8 mouse cellular contexts compared by ENCODE assay signal in the genomic region with DNA sequence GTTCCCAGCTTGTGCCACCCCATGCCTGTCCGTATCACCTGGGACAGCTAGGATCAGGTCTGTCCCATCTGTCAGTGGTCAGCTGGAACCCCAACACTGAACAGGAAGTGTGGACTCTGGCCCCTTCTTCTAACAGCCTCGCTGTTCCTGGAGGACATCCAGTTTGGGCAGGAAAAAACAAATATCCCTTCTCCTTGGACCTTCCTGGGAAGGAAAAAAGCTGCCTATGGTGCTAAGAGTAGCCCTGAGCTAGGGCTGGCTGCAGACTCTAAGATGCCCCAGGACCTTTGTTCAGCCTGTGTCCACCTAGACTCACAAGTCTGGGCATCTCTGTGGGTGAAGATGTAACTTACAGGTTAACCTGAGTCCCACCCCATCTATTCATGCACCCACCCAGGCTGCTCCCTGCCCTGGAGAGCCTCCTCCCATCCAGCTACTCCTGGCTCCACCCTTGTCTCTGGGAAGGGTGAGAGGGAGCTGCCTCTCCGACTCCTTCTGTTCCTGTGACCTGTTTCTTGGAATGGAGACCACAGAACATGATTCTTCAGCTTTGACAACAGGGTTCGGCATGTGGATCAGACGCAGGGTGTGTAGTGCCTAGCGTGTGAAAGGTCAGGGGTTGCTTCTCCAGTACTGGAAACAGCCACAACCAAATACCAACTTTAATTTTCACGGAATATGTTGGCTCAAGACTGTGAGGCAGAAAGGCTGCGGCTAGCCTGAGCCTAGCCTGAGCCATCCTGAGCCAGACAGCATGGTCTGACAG. TPM values are rescaled to one million over a fixed set of nuclear protein-coding genes. Genes with fewer than 3 reads are reported as not detected.
DNase-seq lines count a peak whose midpoint lies in the region; ATAC-seq and TF ChIP-seq lines count a peak whose summit lies in the region.

No protein-coding gene starts in this region.

- intact Hi-C loops in gastrocnemius, adult 2 months (cut with DNase I): no loop called here
- intact Hi-C loops in left cerebral cortex, postnatal 25 days (cut with DNase I): loop anchor here (10.0 kb wide), 1 partner anchor 546 kb away; no protein-coding TSS in a partner anchor

- no peak for TF ChIP-seq CTCF in gastrocnemius, adult 2 months (IDR thresholded peaks at IDR 0.05)
- no peak for TF ChIP-seq CTCF in embryonic fibroblast, embryonic 13.5 days (IDR thresholded peaks at IDR 0.05; ENCODE audit: borderline replicate concordance, insufficient read depth, low read length)

- no peak for TF ChIP-seq POLR2A in embryonic fibroblast, embryonic 13.5 days (IDR thresholded peaks at IDR 0.05; ENCODE audit: low read depth, low read length)

- peak overlapping the region; percentile 62 for H3K4me2 ChIP-seq in intestine, embryonic 14.5 days (ENCODE audit: low read length)
- H3K4me2 ChIP-seq in midbrain, embryonic 13.5 days (replicated peaks): peak overlapping the region; percentile 30

- peak overlapping the region; percentile 88 for H3K27ac ChIP-seq in gastrocnemius, adult 2 months
- peak overlapping the region; percentile 47 for H3K27ac ChIP-seq in embryonic fibroblast, embryonic 13.5 days (ENCODE audit: insufficient read depth, low read length)
- H3K27ac ChIP-seq in intestine, embryonic 14.5 days (ENCODE audit: low read depth): peak overlapping the region; percentile 9
- no peak overlapping the region for H3K27ac ChIP-seq in midbrain, embryonic 13.5 days

- H3K4me3 ChIP-seq in gastrocnemius, adult 2 months: peak overlapping the region; percentile 68
- no peak overlapping the region for H3K4me3 ChIP-seq in embryonic fibroblast, embryonic 13.5 days (ENCODE audit: insufficient read depth, low read length)
- peak overlapping the region; percentile 40 for H3K4me3 ChIP-seq in intestine, embryonic 14.5 days (ENCODE audit: low read depth, low read length)
- H3K4me3 ChIP-seq in midbrain, embryonic 13.5 days (replicated peaks): peak overlapping the region; percentile 20

- no peak overlapping the region for H3K9ac ChIP-seq in intestine, embryonic 14.5 days (ENCODE audit: low read length)
- peak overlapping the region; percentile 39; the same call in 1 of the 2 replicates for H3K9ac ChIP-seq in midbrain, embryonic 13.5 days (replicated peaks)

- no peaks in the 10 kb centered on the region for H3K9me3 ChIP-seq in intestine, embryonic 14.5 days (ENCODE audit: control insufficient read depth, low read length)
- H3K9me3 ChIP-seq in midbrain, embryonic 13.5 days: no peaks in the 10 kb centered on the region

- WGBS in intestine, embryonic 14.5 days: 35% methylated on average over 8 of the region's 8 CpGs
- WGBS in midbrain, embryonic 13.5 days: 60% methylated on average over 8 of the region's 8 CpGs

- no peak for ATAC-seq in intestine, embryonic 14.5 days (replicated peaks; ENCODE audit: low FRiP score, low TSS enrichment, low read depth)
- no peak for ATAC-seq in midbrain, embryonic 13.5 days

- peaks cover 28% of the 10 kb centered on the region for H3K4me1 ChIP-seq in embryonic fibroblast, embryonic 13.5 days (ENCODE audit: control insufficient read depth, insufficient read depth, low read length)
- peaks cover 52% of the 10 kb centered on the region for H3K4me1 ChIP-seq in intestine, embryonic 14.5 days (replicated peaks; ENCODE audit: control insufficient read depth, insufficient read depth, low read length)
- H3K4me1 ChIP-seq in midbrain, embryonic 13.5 days (replicated peaks): peaks cover 29% of the 10 kb centered on the region

- H3K36me3 ChIP-seq in intestine, embryonic 14.5 days (ENCODE audit: control insufficient read depth, insufficient read depth, low read length): no peaks in the 10 kb centered on the region
- H3K36me3 ChIP-seq in midbrain, embryonic 13.5 days: no peaks in the 10 kb centered on the region

- no peaks in the 10 kb centered on the region for H3K27me3 ChIP-seq in intestine, embryonic 14.5 days (replicated peaks; ENCODE audit: control insufficient read depth, insufficient read depth, low read length)
- peaks cover 19% of the 10 kb centered on the region for H3K27me3 ChIP-seq in midbrain, embryonic 13.5 days

- peak; percentile 48 for DNase-seq in gastrocnemius, adult 2 months
- DNase-seq in gastrocnemius, postnatal 4 days (ENCODE audit: low spot score in 2 of 2): no peak
- no peak for DNase-seq in intestine, embryonic 14.5 days (ENCODE audit: low spot score)
- no peak for DNase-seq in left cerebral cortex, adult 18-20 months (ENCODE audit: low spot score in 2 of 2)
- no peak for DNase-seq in gastrocnemius, postnatal 25 days
- no peak for DNase-seq in left cerebral cortex, postnatal 25 days (ENCODE audit: low spot score in 2 of 2)

RNA-seq across cellular contexts. Expression of gene C1qtnf1, which starts 1.1 kb away (rescaled TPM):
- total RNA-seq in gastrocnemius, adult 2 months (2021): 10 to 100 TPM in 1 of 2 experiments, 1 to 10 TPM in 1; 7.9 to 12.6 TPM
- 10 to 100 TPM; 33.2 to 37.6 TPM for total RNA-seq in gastrocnemius, postnatal 4 days (2021)
- 20.1 and 23.0 TPM in 2 replicates for polyA plus RNA-seq in embryonic fibroblast, embryonic 13.5 days (2011; ENCODE audit: insufficient read length, low read depth, missing spikeins)
- 7.1 and 7.2 TPM in 2 replicates for polyA plus RNA-seq in intestine, embryonic 14.5 days (2014; fragmentation: Nextera tagmentation; extraction: Ambion mirVana)
- 2.5 and 2.8 TPM in 2 replicates for polyA plus RNA-seq in midbrain, embryonic 13.5 days (2015; fragmentation: Nextera tagmentation; extraction: Ambion mirVana)
- total RNA-seq in left cerebral cortex, adult 18-20 months (2021): 1 to 10 TPM; 4.3 to 4.6 TPM
- 10 to 100 TPM in 1 of 2 experiments, 1 to 10 TPM in 1; 9.2 to 13.4 TPM for total RNA-seq in gastrocnemius, postnatal 25 days (2021)
- total RNA-seq in left cerebral cortex, postnatal 25 days (2021): 1 to 10 TPM; 3.6 to 4.2 TPM

RNA-seq across cellular contexts. Expression of gene Cant1, which starts 10.2 kb away (rescaled TPM):
- 10 to 100 TPM; 10.7 to 11.6 TPM for total RNA-seq in gastrocnemius, adult 2 months (2021)
- total RNA-seq in gastrocnemius, postnatal 4 days (2021): 10 to 100 TPM; 20.1 to 20.7 TPM
- polyA plus RNA-seq in embryonic fibroblast, embryonic 13.5 days (2011; ENCODE audit: insufficient read length, low read depth, missing spikeins): 28.2 and 29.9 TPM in 2 replicates
- 30.1 and 32.9 TPM in 2 replicates for polyA plus RNA-seq in intestine, embryonic 14.5 days (2014; fragmentation: Nextera tagmentation; extraction: Ambion mirVana)
- polyA plus RNA-seq in midbrain, embryonic 13.5 days (2015; fragmentation: Nextera tagmentation; extraction: Ambion mirVana): 23.5 and 26.0 TPM in 2 replicates
- total RNA-seq in left cerebral cortex, adult 18-20 months (2021): 10 to 100 TPM; 38.7 to 40.4 TPM
- total RNA-seq in gastrocnemius, postnatal 25 days (2021): 1 to 10 TPM; 9.3 to 9.9 TPM
- total RNA-seq in left cerebral cortex, postnatal 25 days (2021): 10 to 100 TPM; 37.4 to 40.7 TPM

RNA-seq across cellular contexts. Expression of gene Lgals3bp, which starts 27.2 kb away (rescaled TPM):
- 10 to 100 TPM; 12.0 to 17.0 TPM for total RNA-seq in gastrocnemius, adult 2 months (2021)
- 10 to 100 TPM; 16.3 to 19.6 TPM for total RNA-seq in gastrocnemius, postnatal 4 days (2021)
- 116 and 144 TPM in 2 replicates for polyA plus RNA-seq in embryonic fibroblast, embryonic 13.5 days (2011; ENCODE audit: insufficient read length, low read depth, missing spikeins)
- 108 and 120 TPM in 2 replicates for polyA plus RNA-seq in intestine, embryonic 14.5 days (2014; fragmentation: Nextera tagmentation; extraction: Ambion mirVana)
- 1.7 and 2.3 TPM in 2 replicates for polyA plus RNA-seq in midbrain, embryonic 13.5 days (2015; fragmentation: Nextera tagmentation; extraction: Ambion mirVana)
- 10 to 100 TPM; 21.7 to 21.9 TPM for total RNA-seq in left cerebral cortex, adult 18-20 months (2021)
- 10 to 100 TPM; 11.0 to 14.7 TPM for total RNA-seq in gastrocnemius, postnatal 25 days (2021)
- 10 to 100 TPM; 14.2 to 15.2 TPM for total RNA-seq in left cerebral cortex, postnatal 25 days (2021)

RNA-seq across cellular contexts. Expression of gene Engase, which starts 47.5 kb away (rescaled TPM):
- 1 to 10 TPM; 4.3 to 6.2 TPM for total RNA-seq in gastrocnemius, adult 2 months (2021)
- 10 to 100 TPM; 16.0 to 27.7 TPM for total RNA-seq in gastrocnemius, postnatal 4 days (2021)
- polyA plus RNA-seq in embryonic fibroblast, embryonic 13.5 days (2011; ENCODE audit: insufficient read length, low read depth, missing spikeins): 2.7 and 3.5 TPM in 2 replicates
- polyA plus RNA-seq in intestine, embryonic 14.5 days (2014; fragmentation: Nextera tagmentation; extraction: Ambion mirVana): 7.2 and 11.9 TPM in 2 replicates
- polyA plus RNA-seq in midbrain, embryonic 13.5 days (2015; fragmentation: Nextera tagmentation; extraction: Ambion mirVana): 6.3 and 6.4 TPM in 2 replicates
- 10 to 100 TPM; 13.3 to 14.1 TPM for total RNA-seq in left cerebral cortex, adult 18-20 months (2021)
- total RNA-seq in gastrocnemius, postnatal 25 days (2021): 1 to 10 TPM; 5.4 to 9.5 TPM
- 10 to 100 TPM; 10.3 to 10.6 TPM for total RNA-seq in left cerebral cortex, postnatal 25 days (2021)
